33 mouse cellular contexts compared by ENCODE assay signal in the genomic region with DNA sequence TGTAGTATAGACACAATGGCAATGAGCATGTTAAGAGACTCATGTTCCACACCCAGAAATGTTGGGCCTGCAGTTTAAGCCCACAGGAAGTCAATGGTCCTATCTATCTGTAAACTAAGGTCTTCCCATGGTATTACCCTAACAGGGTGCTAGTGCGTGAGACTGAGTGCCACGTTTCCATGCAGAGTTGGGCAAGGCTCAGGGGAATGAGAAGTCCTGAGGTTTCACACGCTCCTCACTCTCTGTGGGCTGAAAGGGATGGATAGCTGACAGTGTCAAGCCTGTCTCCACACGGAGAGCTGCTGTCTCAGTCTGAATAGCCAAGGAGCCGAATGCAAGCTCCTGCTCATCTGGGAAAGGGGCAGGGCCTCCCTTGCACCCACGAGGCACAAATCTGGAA.
"Had no signal": no experiment of that assay in that cellular context is flagged by ENCODE, and none has a peak within 500 bp of the region (broad histone marks: within the 10 kb centered on the region; RNA-seq: fewer than 3 reads in every experiment).

No protein-coding gene starts in this region.

- H3K27ac ChIP-seq: heart, embryonic 13.5 days; heart, embryonic 15.5 days; hindbrain, embryonic 10.5 days; hindbrain, embryonic 12.5 days; hindbrain, embryonic 13.5 days; hindbrain, embryonic 14.5 days; hindbrain, embryonic 15.5 days; hindbrain, postnatal 0 days; intestine, embryonic 15.5 days; kidney, embryonic 15.5 days; kidney, postnatal 0 days; layer of hippocampus, adult 2 months; left cerebral cortex, adult 2 months had no signal

- H3K27me3 ChIP-seq: heart, embryonic 15.5 days; hindbrain, embryonic 12.5 days; hindbrain, embryonic 13.5 days; hindbrain, embryonic 15.5 days; intestine, embryonic 15.5 days; kidney, embryonic 15.5 days had no signal

- H3K9ac ChIP-seq: heart, embryonic 12.5 days; heart, embryonic 13.5 days; heart, embryonic 15.5 days; hindbrain, embryonic 12.5 days; hindbrain, embryonic 13.5 days; hindbrain, embryonic 14.5 days; hindbrain, embryonic 15.5 days; intestine, embryonic 15.5 days; kidney, embryonic 15.5 days had no signal

- DNase-seq: heart, postnatal 10 days; heart, postnatal 14 days; heart, postnatal 4 days; kidney, adult 11 months; kidney, adult 18-20 months; kidney, adult 2 months; kidney, adult 8-10 months; kidney, adult 9 months; kidney, postnatal 10 days; kidney, postnatal 14 days; kidney, postnatal 25 days; kidney, postnatal 36 days; kidney, postnatal 4 days; layer of hippocampus, adult 9-11 months; layer of hippocampus, postnatal 36 days had no signal

- H3K9me3 ChIP-seq: heart, embryonic 15.5 days; hindbrain, embryonic 15.5 days; intestine, embryonic 15.5 days had no signal

- H3K4me3 ChIP-seq: heart, embryonic 12.5 days; heart, embryonic 13.5 days; heart, embryonic 15.5 days; hindbrain, embryonic 10.5 days; hindbrain, embryonic 12.5 days; hindbrain, embryonic 13.5 days; hindbrain, embryonic 15.5 days; intestine, embryonic 15.5 days; kidney, embryonic 15.5 days; layer of hippocampus, adult 2 months; left cerebral cortex, adult 2 months had no signal

- ATAC-seq: hindbrain, embryonic 16.5 days; hindbrain, postnatal 0 days; inflammation-experienced regulatory T-cells, adult 6 months; intestine, embryonic 15.5 days; intestine, postnatal 0 days had no signal

- H3K4me1 ChIP-seq: heart, embryonic 12.5 days; heart, embryonic 13.5 days; heart, embryonic 15.5 days; hindbrain, embryonic 12.5 days; hindbrain, embryonic 13.5 days; hindbrain, embryonic 15.5 days; intestine, embryonic 15.5 days; kidney, embryonic 15.5 days had no signal

- H3K36me3 ChIP-seq: heart, embryonic 12.5 days; heart, embryonic 13.5 days; heart, embryonic 15.5 days; hindbrain, embryonic 10.5 days; hindbrain, embryonic 12.5 days; hindbrain, embryonic 13.5 days; hindbrain, embryonic 15.5 days; intestine, embryonic 15.5 days; kidney, embryonic 15.5 days had no signal

- H3K4me2 ChIP-seq: heart, embryonic 11.5 days; heart, embryonic 12.5 days; heart, embryonic 13.5 days; heart, embryonic 15.5 days; hindbrain, embryonic 12.5 days; hindbrain, embryonic 13.5 days; hindbrain, embryonic 14.5 days; hindbrain, embryonic 15.5 days; intestine, embryonic 15.5 days; kidney, embryonic 15.5 days had no signal
